In the genomic region with DNA sequence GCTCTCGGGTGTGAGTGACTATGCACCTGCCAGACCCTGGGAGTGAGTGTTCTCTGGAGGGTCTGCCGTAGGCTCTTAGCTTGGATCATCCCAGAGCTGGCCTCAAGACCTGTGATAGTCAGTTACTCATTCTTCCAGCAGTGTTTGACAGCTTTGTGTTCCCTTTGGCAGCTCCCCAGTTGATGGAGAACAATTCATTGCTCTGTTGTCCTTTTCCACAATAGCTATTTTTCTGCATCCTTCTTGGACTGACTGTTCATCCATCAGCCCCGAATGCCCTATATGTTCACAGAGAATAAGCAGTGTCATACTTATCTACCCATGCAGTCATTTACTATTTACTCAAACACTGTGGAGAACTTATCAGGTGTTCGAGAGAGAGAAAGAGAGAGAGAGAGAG, we compare ENCODE assay signal across 25 mouse cellular contexts.
"Had no signal": no experiment of that assay in that cellular context is flagged by ENCODE, and none has a peak within 500 bp of the region (broad histone marks: within the 10 kb centered on the region; RNA-seq: fewer than 3 reads in every experiment).

No protein-coding gene starts in this region.

- H3K4me3 ChIP-seq: heart, adult 2 months; heart, embryonic 13.5 days; heart, embryonic 15.5 days; hindbrain, embryonic 13.5 days; hindbrain, embryonic 15.5 days; kidney, embryonic 15.5 days; layer of hippocampus, adult 2 months; limb, embryonic 13.5 days; limb, embryonic 15.5 days; liver, embryonic 12.5 days had no signal

- H3K27ac ChIP-seq: heart, adult 2 months; heart, embryonic 13.5 days; heart, embryonic 15.5 days; hindbrain, embryonic 13.5 days; hindbrain, embryonic 15.5 days; hindbrain, postnatal 0 days; kidney, embryonic 15.5 days; kidney, postnatal 0 days; layer of hippocampus, adult 2 months; limb, embryonic 13.5 days; limb, embryonic 15.5 days; liver, embryonic 12.5 days; liver, embryonic 14.5 days had no signal

- DNase-seq: gastrocnemius, postnatal 14 days; gastrocnemius, postnatal 36 days; heart, adult 11 months; heart, adult 2 months; heart, postnatal 14 days; heart, postnatal 36 days; kidney, adult 11 months; kidney, adult 2 months; kidney, adult 9 months; kidney, postnatal 14 days; kidney, postnatal 36 days; layer of hippocampus, postnatal 36 days; left cerebral cortex, postnatal 4 days had no signal

- H3K27me3 ChIP-seq: heart, embryonic 15.5 days; hindbrain, embryonic 15.5 days; kidney, embryonic 15.5 days; limb, embryonic 13.5 days; limb, embryonic 15.5 days; liver, embryonic 12.5 days had no signal

- H3K4me1 ChIP-seq: heart, embryonic 15.5 days; hindbrain, embryonic 13.5 days; hindbrain, embryonic 15.5 days; kidney, embryonic 15.5 days; limb, embryonic 13.5 days; limb, embryonic 15.5 days; liver, embryonic 12.5 days had no signal
